Mouse (Mus musculus): ENCODE data around the gene Coasy.
"Not testable (repeated sequence)": the region's sequence is repeated elsewhere in the genome, so short reads cannot be mapped to it uniquely, and the experiment has no call there.

Coasy gene

DNA sequence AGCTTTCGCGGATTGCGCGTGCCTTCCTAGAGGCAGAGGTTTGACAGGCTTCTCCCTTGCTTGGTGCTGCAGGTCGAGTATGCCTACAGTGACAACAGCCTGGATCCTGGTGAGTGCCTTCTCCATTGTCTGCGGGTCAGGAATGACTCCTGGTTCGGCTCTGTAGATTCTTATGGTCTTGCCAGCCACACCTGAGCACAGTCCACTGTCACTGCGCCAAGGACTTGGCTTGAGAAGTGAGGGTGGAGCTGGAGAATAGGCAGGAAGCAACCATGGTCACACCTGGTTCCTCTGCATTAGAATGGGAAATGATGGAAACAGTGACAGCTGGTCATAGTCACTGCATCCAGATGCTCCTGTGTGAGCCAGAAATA is 5.3 kb downstream of the Coasy start:
- no peak for DNase-seq (ENCODE audit: low spot score in 2 of 2)

DNA sequence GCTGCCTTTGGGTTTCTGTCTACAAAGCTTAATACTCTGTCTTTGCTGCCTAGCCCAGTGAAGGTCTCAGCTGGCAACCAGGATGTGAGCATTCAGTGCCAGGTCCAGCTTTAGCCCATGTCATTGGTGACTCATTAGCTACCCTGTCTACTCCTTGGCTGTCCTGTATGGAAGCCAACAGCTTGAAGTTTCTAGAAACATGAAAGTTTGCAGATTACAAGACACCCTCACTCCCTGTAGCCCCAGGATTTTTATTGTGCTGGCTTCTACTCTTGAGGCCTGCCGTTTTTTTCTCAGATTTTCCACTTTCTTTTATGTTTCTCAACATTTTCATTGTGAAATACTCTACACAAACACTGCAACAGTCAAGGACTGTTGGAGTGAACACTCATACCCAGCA is 7.6 kb downstream of the Coasy start:
- DNase-seq (ENCODE audit: low spot score in 2 of 2) = no peak

DNA sequence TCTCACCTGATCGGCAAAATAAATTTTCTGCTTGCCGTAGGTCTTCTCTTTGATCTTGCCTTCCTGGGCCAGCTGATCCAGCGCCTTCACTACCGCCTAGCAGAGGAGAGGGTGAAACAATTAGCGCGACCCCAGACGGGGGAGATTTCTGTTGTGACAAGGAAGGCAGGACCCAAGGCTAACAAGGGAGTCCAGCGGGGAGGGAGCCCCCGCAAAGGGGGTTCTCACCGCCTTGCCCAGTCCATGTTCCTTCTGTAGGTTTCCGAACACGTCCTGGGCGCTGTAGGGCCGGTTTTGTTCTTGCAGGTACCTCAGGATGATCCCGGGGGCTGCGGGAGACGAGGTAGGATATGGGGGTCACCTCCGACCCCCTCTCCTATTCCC is 12.6 kb downstream of the Coasy start:
- no peak for DNase-seq (ENCODE audit: low spot score in 2 of 2)

DNA sequence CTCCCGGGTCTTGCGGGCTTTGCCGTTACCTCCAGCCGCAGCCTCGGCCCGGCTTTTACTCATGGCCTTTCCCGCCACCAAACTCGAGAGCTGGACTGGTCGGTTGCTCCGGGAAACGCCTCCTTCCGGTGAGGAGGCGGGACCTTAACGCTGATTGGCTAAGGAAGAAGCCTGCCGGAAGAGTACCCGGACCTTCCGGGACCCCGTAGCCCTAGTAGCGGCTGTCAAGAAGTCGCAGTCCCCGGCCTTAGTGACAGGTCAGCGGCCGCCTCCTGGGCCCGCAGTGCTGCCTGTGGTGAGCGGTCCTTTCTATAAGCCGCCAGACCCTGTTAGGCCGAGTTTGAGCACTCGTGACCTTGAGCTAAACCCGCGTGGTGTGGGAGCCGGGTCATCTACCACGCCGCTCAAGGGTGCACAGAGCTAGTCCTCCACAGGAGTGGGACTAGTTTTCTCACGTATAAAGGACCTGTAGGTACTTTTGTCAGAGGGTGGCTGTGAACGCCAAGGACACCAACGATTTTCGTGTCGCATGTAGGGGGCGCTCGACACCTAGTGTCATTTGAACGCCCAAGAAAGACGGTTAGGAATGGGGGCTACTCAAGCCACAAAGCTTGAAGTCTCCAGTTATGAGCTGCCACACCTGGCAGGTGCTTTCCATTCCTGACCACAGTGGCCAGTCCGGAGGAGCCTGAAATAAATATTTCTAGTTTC is 13.1 kb downstream of the Coasy start, which contains the start of gene Psmc3ip:
Gene Psmc3ip (minus strand): TSS at position 123 of the 711 bp plus-strand sequence.
- peak; percentile 93 to 95 for DNase-seq (ENCODE audit: low spot score in 2 of 2)

DNA sequence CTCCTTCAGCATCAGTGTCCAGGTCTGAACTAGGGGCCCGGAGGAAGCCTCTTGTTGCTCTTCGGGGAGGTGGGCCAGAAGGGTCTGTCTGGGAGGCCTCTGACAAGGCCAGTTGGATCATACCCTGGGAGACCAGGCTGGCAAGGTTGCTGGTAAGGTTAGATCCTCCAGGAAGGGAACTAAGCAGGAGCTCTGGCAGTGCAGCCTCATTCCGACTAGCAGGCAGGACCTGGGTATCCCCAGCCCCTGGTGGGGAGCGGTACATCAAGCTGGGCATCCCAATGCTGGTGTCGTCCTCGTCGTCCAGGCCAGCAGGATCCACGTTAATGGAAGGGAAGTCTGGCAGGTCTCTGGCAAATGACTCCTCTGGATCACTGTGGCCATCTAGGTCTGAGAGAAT is 15.9 kb downstream of the Coasy start:
- no peak for DNase-seq (ENCODE audit: low spot score in 2 of 2)

DNA sequence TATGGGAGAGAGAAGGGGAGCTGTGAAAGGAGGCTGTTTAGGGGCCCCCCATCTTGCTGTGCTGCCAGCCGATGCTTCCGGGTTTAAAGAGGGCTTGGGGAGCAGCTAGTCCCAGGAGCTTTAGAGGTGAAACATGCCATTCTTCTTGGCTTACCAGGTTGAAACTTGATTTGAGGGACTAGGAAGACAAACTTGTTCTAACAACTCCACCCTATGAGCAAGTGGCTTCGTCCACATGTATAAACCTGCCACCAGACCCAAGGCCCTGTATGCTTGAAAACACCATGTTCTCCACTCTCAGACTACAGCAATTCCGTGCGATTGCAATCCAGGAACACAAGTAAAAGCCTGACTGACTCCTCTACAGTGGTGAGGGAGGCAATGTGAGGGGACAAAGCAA is 20.6 kb downstream of the Coasy start:
- no peak for DNase-seq (ENCODE audit: low spot score in 2 of 2)

DNA sequence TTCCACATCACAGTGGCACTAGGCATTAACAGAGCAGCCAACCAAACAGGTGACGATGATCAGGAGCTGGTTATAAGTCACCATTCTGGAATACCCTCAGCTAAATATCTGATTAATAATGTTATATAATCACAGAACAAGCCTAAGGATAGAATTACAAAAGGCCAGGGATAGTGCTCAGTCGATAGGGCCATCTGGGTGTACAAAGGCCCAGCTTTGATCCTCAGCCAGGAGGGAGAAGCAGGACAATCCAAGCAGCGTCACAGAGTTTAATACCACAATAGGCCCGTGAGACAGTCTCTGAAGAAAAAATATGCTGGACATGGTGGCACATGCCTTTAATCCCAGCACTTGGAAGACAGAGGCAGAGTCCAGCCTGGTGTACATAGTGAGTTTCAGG is 27.0 kb downstream of the Coasy start:
- DNase-seq (ENCODE audit: low spot score in 2 of 2) = no peak

DNA sequence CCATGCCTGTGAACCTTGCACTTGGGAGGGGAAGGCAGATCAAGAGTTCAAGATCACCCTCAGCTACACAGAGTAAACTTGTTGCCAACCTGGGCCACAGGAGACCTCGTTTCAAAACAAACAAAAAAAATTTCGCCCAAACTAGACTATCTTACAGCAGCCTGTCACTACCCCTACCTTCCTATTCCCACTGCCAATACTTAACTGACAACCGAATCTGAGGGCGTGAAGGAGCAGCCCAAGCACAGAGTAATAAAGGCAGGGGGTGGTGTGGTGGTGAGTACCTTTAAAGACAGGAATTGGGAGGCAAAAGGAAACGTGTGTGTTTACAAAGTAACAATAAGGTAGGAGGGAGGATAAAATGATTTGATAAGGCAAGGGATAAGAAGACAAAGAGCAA is 28.3 kb downstream of the Coasy start:
- no peak for DNase-seq (ENCODE audit: low spot score in 2 of 2)

DNA sequence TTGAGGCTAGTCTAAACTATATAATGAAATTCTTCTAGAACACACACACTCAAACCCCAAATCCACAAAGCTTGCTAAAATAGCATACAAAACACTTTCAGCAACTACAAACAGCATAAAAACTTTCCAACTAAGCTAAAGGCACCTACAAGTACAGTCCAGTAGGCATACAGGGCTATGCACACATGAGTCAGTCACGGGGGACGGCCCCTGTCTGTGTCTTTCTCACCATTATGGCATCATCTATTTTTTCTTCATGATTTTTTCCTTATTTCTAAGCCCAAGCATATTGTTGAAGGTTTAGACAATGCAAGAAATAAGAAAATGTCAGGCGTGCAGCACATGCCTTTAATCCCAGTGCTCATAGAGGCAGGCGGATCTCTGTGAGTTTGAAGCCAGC is 28.8 kb downstream of the Coasy start:
- no peak for DNase-seq (ENCODE audit: low spot score in 2 of 2)

DNA sequence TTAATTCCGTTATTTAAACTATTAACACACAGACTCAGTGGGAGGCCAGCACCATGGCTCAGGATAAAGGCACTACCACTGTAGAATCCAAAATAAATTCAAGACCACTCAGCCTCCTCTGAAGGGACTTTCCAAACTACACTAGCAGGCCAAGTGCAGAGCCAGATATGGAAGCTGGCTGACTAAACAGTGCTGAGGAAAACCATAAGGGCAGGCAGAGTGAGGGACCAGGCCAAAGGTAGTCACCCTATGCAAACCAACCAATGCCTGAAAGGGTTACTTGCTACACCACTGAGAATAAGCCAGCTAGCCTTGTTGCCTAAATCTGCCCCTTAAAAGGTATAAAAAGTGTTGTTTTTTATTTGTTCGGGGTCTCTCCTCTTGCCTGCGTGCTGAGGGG is 29.8 kb downstream of the Coasy start:
- DNase-seq (ENCODE audit: low spot score in 2 of 2) = no peak

DNA sequence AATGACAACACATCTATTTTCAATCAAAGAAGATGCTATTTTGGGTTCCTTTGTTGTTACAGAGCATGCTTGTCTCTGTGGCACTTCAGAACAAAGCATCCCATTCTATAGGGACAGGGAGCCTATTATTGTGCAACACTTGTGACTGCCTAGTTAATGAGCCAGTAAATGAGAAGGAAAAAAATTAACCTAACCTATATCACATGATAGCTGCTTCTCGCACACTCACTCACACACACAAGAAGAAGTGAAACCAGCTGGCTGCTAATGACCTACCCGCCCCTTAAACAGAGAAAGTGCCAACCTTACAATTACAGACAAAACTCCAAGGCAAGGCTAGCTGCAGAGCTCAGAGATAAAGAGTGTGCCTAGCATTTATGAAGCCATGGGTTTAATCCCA is 33.2 kb downstream of the Coasy start:
- DNase-seq (ENCODE audit: low spot score in 2 of 2) = peak; percentile 70 to 78

DNA sequence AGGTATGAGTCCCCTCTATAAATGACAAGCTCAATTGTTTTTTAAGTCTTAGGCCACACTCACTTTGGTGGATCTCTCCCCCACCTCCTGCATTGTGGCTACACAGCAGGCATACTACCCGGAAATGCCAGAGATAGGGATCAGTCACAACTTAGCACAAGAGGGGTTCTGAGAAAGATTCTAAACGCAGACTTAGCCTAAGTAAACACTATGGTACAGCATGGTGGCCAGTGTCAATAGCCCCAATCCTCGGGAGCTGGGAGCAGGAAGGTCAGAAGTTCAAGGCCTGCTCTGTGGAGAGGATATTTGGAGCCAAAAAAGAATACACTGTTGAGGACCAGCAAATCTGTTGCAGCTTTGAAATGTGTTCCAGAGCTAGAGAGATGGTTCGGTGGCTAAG is 35.7 kb downstream of the Coasy start:
- DNase-seq (ENCODE audit: low spot score in 2 of 2) = no peak

DNA sequence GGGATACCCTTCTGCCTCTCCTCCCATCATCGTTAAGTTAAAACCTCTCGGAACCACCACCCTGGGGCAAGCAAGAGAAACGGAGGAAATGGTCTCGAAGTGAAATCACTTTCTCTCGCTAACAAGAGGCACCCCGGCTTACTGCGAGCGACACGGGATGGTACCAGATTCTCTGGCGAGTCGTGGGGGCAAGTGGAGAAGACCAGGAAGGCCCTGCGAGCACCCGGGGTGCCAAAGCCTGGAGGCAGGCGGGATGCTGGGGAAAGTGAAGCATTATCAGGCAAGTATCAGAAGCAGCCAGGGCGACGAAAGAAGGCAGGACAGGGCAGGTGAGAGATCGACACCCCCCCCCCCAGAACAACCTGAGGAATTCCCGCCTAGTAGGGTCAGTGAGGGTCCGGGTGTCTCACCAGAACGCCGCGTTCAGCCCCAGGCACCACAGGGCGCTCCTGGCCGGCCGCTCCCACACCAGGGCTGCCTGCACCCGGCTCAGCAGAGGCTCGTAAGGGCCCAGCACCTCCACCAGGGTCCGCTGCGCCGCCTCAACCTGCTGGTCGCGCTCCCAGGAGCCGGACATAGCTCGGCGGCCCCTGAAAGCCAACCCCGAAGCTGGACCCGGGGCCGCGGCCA is 36.9 kb downstream of the Coasy start:
- peak in 1 of 2 experiments; percentile 30 for DNase-seq (ENCODE audit: low spot score in 2 of 2)

DNA sequence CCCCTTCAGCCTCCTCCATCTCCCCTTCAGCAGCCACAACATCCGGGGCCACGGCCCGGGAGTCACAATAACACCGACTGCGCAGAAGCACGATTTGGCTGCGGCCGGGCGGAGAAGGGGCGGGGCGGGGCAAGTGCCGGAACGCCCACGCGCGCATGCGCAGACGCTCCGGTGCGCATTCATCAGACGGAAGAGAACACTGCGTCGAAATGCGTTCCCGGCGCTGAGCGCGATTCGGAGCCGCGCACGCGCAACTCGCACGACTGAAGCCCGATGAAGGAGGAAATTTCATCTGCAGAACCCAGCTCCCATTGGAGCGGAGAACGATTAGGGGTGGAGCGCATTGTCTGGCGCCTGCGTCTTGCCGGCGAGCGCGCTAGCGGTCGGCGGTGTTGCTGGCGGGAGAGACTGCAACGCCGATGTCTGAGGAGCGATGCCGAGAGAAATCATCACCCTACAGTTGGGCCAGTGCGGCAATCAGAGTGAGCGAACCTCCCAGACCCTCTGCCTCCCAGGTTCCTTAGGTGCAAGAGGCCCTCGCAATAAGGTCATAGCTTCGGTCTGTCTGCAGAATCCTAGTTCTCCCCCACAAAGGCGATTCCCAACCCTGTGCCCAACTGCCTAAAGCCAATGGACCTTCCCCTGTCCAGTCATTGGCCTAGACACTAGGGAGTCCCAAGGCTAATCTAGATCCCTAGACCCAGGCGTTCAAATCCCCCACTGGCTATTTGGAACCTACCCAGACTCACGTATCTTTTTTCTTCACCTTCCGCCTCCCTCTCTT is 37.6 kb downstream of the Coasy start, which contains the start of the genes Retreg3 and Tubg1:
Gene Retreg3 (minus strand): TSS at position 133 of the 784 bp plus-strand sequence.
Gene Tubg1 (plus strand): TSS at position 178 of the 784 bp plus-strand sequence.
- DNase-seq (ENCODE audit: low spot score in 2 of 2) = peak; percentile 99

DNA sequence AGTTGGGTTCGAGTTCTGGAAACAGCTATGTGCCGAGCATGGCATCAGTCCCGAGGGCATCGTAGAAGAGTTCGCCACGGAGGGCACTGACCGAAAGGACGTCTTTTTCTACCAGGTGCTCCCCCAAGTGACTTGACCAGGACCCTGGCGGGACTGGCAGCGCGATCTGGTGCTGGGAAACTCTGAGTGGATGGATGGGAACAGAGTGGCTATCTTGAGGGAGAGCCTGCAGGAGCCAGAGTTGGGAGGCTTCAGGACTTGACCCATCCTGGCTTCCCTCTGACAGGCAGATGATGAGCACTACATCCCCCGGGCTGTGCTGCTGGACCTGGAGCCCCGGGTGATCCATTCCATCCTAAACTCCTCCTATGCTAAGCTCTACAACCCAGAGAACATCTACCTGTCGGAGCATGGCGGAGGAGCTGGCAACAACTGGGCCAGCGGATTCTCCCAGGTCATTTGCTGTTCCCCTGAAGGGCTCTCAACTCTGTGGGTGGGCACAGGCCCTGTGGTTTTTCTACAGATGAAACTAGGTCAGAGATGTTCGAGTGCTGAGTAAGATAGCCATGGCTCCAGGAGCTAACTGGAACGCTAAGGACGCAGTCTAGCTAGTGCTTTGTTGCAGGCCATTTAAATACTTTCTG is 38.3 kb downstream of the Coasy start:
- no peak for DNase-seq (ENCODE audit: low spot score in 2 of 2)

DNA sequence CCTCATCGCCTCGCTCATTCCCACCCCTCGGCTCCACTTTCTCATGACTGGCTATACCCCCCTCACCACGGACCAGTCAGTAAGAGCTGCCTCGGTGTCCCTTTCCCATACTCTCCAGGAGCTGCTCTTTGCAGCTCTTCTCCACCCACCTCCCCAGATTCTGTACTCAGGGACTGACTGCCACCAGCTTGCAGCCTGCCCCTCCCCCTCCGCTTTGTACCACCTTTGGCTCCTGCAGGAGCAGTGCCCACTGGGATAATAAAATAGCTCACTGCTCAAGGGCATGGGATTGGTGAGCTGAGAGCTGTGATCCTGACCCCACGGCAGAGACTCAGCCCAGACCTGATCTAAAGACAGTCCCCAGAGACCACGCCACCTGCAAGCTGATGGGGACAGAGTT is 42.1 kb downstream of the Coasy start:
- DNase-seq (ENCODE audit: low spot score in 2 of 2) = not testable (repeated sequence)

DNA sequence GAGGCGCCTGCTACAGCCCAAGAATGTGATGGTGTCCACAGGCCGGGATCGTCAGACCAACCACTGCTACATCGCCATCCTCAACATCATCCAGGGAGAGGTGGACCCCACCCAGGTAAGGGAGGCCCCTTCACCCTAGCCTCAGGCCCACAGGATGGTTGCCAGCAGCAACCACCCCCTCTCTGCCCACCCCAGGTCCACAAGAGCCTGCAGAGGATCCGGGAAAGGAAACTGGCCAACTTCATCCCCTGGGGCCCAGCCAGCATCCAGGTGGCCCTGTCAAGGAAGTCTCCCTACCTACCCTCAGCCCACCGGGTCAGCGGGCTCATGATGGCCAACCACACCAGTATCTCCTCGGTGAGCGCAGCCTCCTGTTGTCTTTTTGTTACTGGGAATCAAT is 42.6 kb downstream of the Coasy start:
- DNase-seq (ENCODE audit: low spot score in 2 of 2) = not testable (repeated sequence)

DNA sequence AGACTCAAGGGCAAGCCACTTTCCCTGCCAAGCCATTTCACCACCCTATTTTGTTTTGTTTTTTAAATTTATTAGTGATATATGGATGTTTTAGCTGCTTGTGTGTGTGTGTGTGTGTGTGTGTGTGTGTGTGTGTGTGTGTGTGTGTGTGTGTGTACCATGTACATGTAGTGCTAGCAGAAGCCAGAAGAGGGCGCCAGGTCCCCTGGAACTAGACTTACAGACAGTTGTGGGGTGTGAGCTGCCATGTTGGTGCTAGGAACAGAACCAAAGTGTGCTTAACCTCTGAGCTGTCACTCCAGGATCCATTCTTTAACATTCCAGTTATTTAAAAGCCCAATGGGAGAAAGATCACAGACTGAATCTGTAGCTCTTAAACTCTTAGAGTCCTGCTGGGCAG is 44.7 kb downstream of the Coasy start:
- no peak for DNase-seq (ENCODE audit: low spot score in 2 of 2)

DNA sequence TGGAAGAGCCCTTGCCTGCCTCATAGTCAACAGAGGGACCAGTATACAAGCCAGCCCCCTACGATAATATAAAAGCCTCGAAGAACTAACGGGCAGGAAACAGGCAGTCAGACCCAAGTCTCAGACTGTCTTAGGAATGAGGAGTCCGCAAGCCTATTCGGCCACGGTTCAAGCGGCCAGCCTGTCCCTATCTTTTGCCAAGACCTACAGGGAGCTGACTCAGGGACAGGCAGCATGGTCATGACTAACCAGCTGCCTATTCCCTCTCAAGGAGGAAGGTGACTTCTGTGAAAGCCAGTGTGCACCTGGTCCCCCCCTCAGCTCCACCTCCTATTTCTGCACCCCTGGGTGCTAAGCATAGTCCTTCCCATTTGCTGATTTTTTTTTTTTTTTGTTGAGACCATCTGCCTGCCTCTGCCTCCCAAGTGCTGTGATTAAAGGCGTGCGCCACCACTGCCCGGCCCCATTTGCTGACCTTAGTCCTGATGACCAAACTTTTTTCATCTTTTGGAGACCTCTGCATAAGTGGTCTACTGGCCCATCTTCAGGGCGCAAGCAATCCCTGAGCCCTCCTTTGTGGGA is 46.7 kb downstream of the Coasy start:
- no peak for DNase-seq (ENCODE audit: low spot score in 2 of 2)

DNA sequence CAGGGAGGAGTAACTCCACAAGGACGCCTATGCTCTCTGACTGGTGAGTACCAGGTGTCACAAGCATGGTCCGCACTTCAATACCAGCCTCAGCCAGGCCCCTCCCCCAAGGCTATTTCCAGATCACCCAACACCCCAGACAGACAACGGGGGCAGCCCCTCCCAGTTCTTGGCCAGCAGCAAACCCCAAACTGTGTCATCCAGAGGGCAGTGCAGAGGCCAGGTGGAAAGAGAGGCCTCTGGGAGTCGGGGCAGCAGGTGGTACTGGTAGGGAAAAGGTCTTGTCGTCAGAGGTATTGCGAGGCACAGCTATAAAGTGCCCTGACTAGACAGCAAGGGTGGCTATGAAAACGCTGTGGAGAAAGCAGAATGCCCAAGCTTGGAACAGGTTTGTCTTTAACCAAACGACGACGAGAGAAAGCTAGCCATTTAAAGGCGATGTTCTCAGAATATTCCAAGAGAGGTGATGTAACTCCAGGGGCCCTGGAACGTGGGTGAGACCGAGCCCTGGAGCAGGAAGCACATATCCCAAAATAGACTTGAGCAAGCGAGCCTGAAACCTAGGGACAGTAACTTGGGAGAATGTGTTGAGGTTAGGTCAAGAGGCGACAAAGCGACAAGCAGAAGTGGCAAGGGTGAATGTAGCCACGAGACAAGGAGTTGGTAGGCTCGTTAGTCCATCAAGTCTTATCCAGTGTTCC is 47.8 kb downstream of the Coasy start:
- DNase-seq (ENCODE audit: low spot score in 2 of 2) = no peak

DNA sequence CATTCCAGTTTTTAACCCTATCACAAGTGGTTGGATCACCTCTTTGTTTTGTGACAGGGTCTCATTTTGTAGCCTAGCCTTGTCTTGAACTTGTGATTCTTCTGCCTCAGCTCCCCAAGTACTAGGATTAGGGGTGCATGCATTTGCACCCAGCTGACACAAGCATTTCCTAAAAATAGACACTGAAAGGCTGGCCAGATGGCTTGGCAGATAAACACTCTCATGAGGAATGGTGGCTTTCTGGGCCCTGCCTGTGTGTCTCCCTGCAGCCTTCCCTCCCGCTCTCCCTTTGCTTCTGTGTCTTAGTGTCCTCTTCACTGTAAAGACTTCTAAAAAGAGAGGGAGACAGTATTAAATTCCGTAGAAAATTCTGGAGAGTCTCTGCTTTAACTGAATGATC is 48.8 kb downstream of the Coasy start:
- DNase-seq (ENCODE audit: low spot score in 2 of 2) = no peak
